In the genomic region with DNA sequence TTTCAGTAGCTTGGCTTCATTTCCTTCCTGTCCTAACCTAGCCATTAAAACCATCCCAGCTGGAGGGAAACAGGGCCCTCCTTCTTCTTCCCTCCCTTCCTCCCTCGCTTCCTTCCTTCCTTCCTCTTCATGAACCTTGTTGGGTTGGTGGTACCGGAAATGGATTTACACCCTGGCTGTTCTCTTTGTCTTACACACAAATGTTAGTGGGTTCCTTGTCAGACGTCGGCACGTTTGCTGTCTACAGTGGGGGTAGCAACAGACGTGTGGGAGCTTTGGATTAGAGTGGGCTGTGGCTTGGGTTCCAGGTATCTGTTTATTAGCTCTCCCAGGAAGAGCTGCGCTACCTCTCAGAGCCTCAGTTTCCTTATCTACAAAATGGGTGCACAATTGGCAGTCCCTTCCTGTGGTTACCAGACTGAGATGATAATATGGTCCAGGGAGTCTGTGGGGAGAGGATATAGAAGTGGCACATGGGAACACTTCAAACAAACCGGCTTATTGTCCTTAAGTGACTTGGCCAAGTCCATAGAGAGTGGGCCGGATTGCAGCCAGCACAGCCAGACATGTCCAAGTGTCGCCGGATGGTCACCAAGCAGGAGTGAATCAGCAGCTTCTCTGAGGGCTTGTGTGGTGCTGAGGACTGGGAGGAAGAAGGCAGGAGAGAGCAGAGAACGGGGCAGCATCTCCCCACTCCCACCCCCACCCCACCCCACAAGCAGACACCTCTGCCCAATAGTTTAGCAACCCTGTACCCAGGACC, we compare ENCODE assay signal across 11 mouse cellular contexts. TPM values are rescaled to one million over a fixed set of nuclear protein-coding genes. Genes with fewer than 3 reads are reported as not detected.
DNase-seq lines count a peak whose midpoint lies in the region; ATAC-seq and TF ChIP-seq lines count a peak whose summit lies in the region.
"Had no signal": no experiment of that assay in that cellular context is flagged by ENCODE, and none has a peak within 500 bp of the region (broad histone marks: within the 10 kb centered on the region; RNA-seq: fewer than 3 reads in every experiment).

No protein-coding gene starts in this region.

- no peaks in the 10 kb centered on the region for H3K9me3 ChIP-seq in lung, embryonic 14.5 days (ENCODE audit: low read depth, low read length)
- H3K9me3 ChIP-seq in heart, embryonic 16.5 days (replicated peaks; ENCODE audit: control insufficient read depth, low read length) = no peaks in the 10 kb centered on the region
- H3K9me3 ChIP-seq in liver, postnatal 0 days (ENCODE audit: low read length) = no peaks in the 10 kb centered on the region

- no peak overlapping the region for H3K9ac ChIP-seq in lung, embryonic 14.5 days
- H3K9ac ChIP-seq in heart, adult 2 months (ENCODE audit: low read depth, low read length) = no peak overlapping the region
- no peak overlapping the region; the same call in 1 of the 2 replicates for H3K9ac ChIP-seq in heart, embryonic 16.5 days (ENCODE audit: low read length)
- H3K9ac ChIP-seq in liver, postnatal 0 days (replicated peaks) = no peak overlapping the region

- H3K36me3 ChIP-seq in lung, embryonic 14.5 days (ENCODE audit: insufficient read depth) = no peaks in the 10 kb centered on the region
- no peaks in the 10 kb centered on the region for H3K36me3 ChIP-seq in heart, adult 2 months (ENCODE audit: control insufficient read depth, insufficient read depth, low read length)
- no peaks in the 10 kb centered on the region for H3K36me3 ChIP-seq in heart, embryonic 16.5 days (ENCODE audit: control insufficient read depth, insufficient read depth)
- no peaks in the 10 kb centered on the region for H3K36me3 ChIP-seq in liver, postnatal 0 days (replicated peaks; ENCODE audit: insufficient read depth, low read length)

- peak overlapping the region; percentile 69 for H3K4me2 ChIP-seq in lung, embryonic 14.5 days
- H3K4me2 ChIP-seq in heart, embryonic 16.5 days (ENCODE audit: low read depth, low read length) = peak overlapping the region; percentile 85
- H3K4me2 ChIP-seq in liver, postnatal 0 days (ENCODE audit: low read depth, low read length) = peak overlapping the region; percentile 66; the same call in 1 of the 2 replicates

- no peak overlapping the region; the same call in 1 of the 2 replicates for H3K27ac ChIP-seq in lung, embryonic 14.5 days (ENCODE audit: low read depth)
- peak overlapping the region; percentile 34 for H3K27ac ChIP-seq in heart, adult 2 months
- H3K27ac ChIP-seq in heart, embryonic 16.5 days (ENCODE audit: low read length) = peak overlapping the region; percentile 54
- no peak overlapping the region for H3K27ac ChIP-seq in liver, postnatal 0 days (ENCODE audit: low read depth)

- H3K27me3 ChIP-seq in lung, embryonic 14.5 days (ENCODE audit: insufficient read depth, low read length) = no peaks in the 10 kb centered on the region
- H3K27me3 ChIP-seq in heart, adult 2 months (ENCODE audit: control insufficient read depth, insufficient read depth, low read length) = no peaks in the 10 kb centered on the region
- peaks cover 2% of the 10 kb centered on the region; the same call in 1 of the 2 replicates for H3K27me3 ChIP-seq in heart, embryonic 16.5 days (ENCODE audit: control insufficient read depth, insufficient read depth, low read length)
- no peaks in the 10 kb centered on the region for H3K27me3 ChIP-seq in liver, postnatal 0 days (ENCODE audit: insufficient read depth, low read length)

- TF ChIP-seq POLR2A in heart, adult 2 months (IDR thresholded peaks at IDR 0.05; ENCODE audit: insufficient read depth, low read depth, low read length) = no peak

- 72% methylated on average over 12 of the region's 12 CpGs for WGBS in lung, embryonic 14.5 days
- 33% methylated on average over 12 of the region's 12 CpGs for WGBS in heart, adult 2 months
- 64% methylated on average over 12 of the region's 12 CpGs for WGBS in heart, embryonic 16.5 days
- 47% methylated on average over 12 of the region's 12 CpGs for WGBS in liver, postnatal 0 days (ENCODE audit: insufficient replicate concordance)

- peak; percentile 34 for DNase-seq in lung, embryonic 14.5 days
- no peak for DNase-seq in lung, postnatal 4 days
- peak; percentile 10 to 27 for DNase-seq in heart, adult 2 months
- DNase-seq in liver, postnatal 0 days = no peak
- no peak for DNase-seq in right cerebral cortex, postnatal 14 days
- no peak for DNase-seq in thymus, adult 18-20 months

- no peaks in the 10 kb centered on the region for H3K79me2 ChIP-seq in heart, adult 2 months (replicated peaks; ENCODE audit: control insufficient read depth, insufficient read depth, low read length)

- TF ChIP-seq EP300 in heart, adult 2 months (IDR thresholded peaks at IDR 0.05; ENCODE audit: insufficient read depth, low read depth, low read length) = no peak
- no peak for TF ChIP-seq EP300 in liver, postnatal 0 days (IDR thresholded peaks at IDR 0.05; ENCODE audit: low read depth)

- intact Hi-C loops in heart, adult 2 months (cut with DNase I) = no loop called here

- no peak for TF ChIP-seq CTCF in lung, embryonic 14.5 days (IDR thresholded peaks at IDR 0.05; ENCODE audit: low read depth)
- TF ChIP-seq CTCF in heart, adult 2 months (IDR thresholded peaks at IDR 0.05) = no peak
- no peak for TF ChIP-seq CTCF in liver, postnatal 0 days (IDR thresholded peaks at IDR 0.05; ENCODE audit: low read depth)

- peaks cover 6% of the 10 kb centered on the region; the same call in 1 of the 2 replicates for H3K4me1 ChIP-seq in lung, embryonic 14.5 days (ENCODE audit: insufficient read depth)
- H3K4me1 ChIP-seq in heart, adult 2 months (ENCODE audit: control insufficient read depth, insufficient read depth, low read length) = peaks cover 6% of the 10 kb centered on the region
- peaks cover 13% of the 10 kb centered on the region for H3K4me1 ChIP-seq in heart, embryonic 16.5 days (ENCODE audit: control insufficient read depth, insufficient read depth, low read length)
- peaks cover 5% of the 10 kb centered on the region; the same call in 1 of the 2 replicates for H3K4me1 ChIP-seq in liver, postnatal 0 days (ENCODE audit: insufficient read depth)

- H3K4me3 ChIP-seq in lung, embryonic 14.5 days (ENCODE audit: low read depth, low read length) = no peak overlapping the region
- H3K4me3 ChIP-seq in heart, adult 2 months = no peak overlapping the region; the same call in 1 of the 2 replicates
- no peak overlapping the region; the same call in 1 of the 2 replicates for H3K4me3 ChIP-seq in heart, embryonic 16.5 days (ENCODE audit: low read length)
- H3K4me3 ChIP-seq in liver, postnatal 0 days (ENCODE audit: low read depth, low read length) = no peak overlapping the region; the same call in 1 of the 2 replicates

- peak; percentile 35; the same call in 1 of the 2 replicates for ATAC-seq in lung, embryonic 14.5 days (ENCODE audit: insufficient read depth)
- no peak; the same call in 1 of the 2 replicates for ATAC-seq in heart, embryonic 16.5 days (replicated peaks; ENCODE audit: extremely low read depth, insufficient read depth, low FRiP score)
- ATAC-seq in liver, postnatal 0 days = no peak
- ATAC-seq: inflammation-experienced regulatory T-cells, adult 6 months had no signal

RNA-seq across cellular contexts. Expression of a gene that starts 0.9 kb away (rescaled TPM):
- 24.1 and 24.4 TPM in 2 replicates for polyA plus RNA-seq in lung, embryonic 14.5 days (2014; fragmentation: Nextera tagmentation; extraction: Ambion mirVana)
- total RNA-seq in heart, adult 2 months (2021) = 1 to 10 TPM; 1.4 TPM
- polyA plus RNA-seq in heart, adult 2 months (2012; rRNA removed) = 1.9 and 3.3 TPM in 2 replicates
- 7.3 and 10.3 TPM in 2 replicates for polyA plus RNA-seq in heart, embryonic 16.5 days (2015; fragmentation: Nextera tagmentation; extraction: Ambion mirVana)
- 17.7 and 24.2 TPM in 2 replicates for polyA plus RNA-seq in liver, postnatal 0 days (2015; fragmentation: Nextera tagmentation; extraction: Ambion mirVana)
- polyA plus RNA-seq: inflammation-experienced regulatory T-cells, adult 6 months had no signal

RNA-seq across cellular contexts. Expression of a gene that starts 27.6 kb away (rescaled TPM):
- not detected in 2 replicates for polyA plus RNA-seq in lung, embryonic 14.5 days (2014; fragmentation: Nextera tagmentation; extraction: Ambion mirVana)
- not detected for total RNA-seq in heart, adult 2 months (2021)
- not detected in 2 replicates for polyA plus RNA-seq in heart, adult 2 months (2012; rRNA removed)
- 0.10 and 0.20 TPM in 2 replicates for polyA plus RNA-seq in heart, embryonic 16.5 days (2015; fragmentation: Nextera tagmentation; extraction: Ambion mirVana)
- not detected in 2 replicates for polyA plus RNA-seq in liver, postnatal 0 days (2015; fragmentation: Nextera tagmentation; extraction: Ambion mirVana)
- total RNA-seq: gastrocnemius, adult 8-10 months had no signal
- polyA plus RNA-seq: embryonic facial prominence, embryonic 11.5 days; inflammation-experienced regulatory T-cells, adult 6 months; limb, embryonic 11.5 days had no signal

RNA-seq across cellular contexts. Expression of a gene that starts 42.6 kb away (rescaled TPM):
- polyA plus RNA-seq in lung, embryonic 14.5 days (2014; fragmentation: Nextera tagmentation; extraction: Ambion mirVana) = 22.2 and 25.1 TPM in 2 replicates
- total RNA-seq in heart, adult 2 months (2021) = 100 to 1,000 TPM; 719 to 844 TPM
- polyA plus RNA-seq in heart, adult 2 months (2012; rRNA removed) = 423 and 554 TPM in 2 replicates
- 70.9 and 79.8 TPM in 2 replicates for polyA plus RNA-seq in heart, embryonic 16.5 days (2015; fragmentation: Nextera tagmentation; extraction: Ambion mirVana)
- polyA plus RNA-seq in liver, postnatal 0 days (2015; fragmentation: Nextera tagmentation; extraction: Ambion mirVana) = 52.5 and 69.5 TPM in 2 replicates

Comparison
In these comparisons a context has a peak if more than half of its experiments do, and no peak if none do; other contexts are left out.
1. DNase-seq: peak in lung, embryonic 14.5 days (single experiment) and heart, adult 2 months (2 of 2); none in lung, postnatal 4 days (0 of 2), liver, postnatal 0 days (single experiment), right cerebral cortex, postnatal 14 days (single experiment) and thymus, adult 18-20 months (0 of 2).
2. H3K27ac ChIP-seq: peak in heart, adult 2 months (single experiment) and heart, embryonic 16.5 days (single experiment); none in lung, embryonic 14.5 days (single experiment) and liver, postnatal 0 days (single experiment).
3. Peak in every context shown above with its lines, with median percentiles within 50 percentile points of each other: H3K4me2 ChIP-seq.